Mouse (Mus musculus) cerebellum, adult 11 months (tissue): ENCODE measurements around the gene Evi2b.

ENCODE experiments used
- DNase-seq: peaks from one replicate; pipeline ENCODE4 v3.0.0; 2022

Evi2b gene

DNA sequence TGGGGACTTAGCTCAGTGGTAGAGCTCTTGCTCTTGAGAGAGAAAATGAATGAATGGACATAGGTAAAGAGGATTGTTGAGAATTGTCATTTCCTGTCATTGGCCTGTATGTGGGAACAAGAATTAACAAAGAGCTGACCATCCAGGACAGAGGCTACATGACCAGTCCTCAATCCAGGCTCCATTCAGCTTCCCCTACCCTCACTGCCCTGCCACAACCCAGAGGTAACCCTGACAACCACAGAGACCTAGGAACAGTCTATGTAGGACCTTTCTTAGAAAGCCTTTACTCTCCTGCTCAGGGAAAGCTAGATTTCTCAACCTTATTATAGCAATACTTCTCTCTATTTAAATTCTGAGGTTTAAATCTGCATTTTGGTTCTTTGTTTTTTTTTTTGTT, 2.8 kb downstream of the Evi2b start:
- DNase-seq, result no peak

DNA sequence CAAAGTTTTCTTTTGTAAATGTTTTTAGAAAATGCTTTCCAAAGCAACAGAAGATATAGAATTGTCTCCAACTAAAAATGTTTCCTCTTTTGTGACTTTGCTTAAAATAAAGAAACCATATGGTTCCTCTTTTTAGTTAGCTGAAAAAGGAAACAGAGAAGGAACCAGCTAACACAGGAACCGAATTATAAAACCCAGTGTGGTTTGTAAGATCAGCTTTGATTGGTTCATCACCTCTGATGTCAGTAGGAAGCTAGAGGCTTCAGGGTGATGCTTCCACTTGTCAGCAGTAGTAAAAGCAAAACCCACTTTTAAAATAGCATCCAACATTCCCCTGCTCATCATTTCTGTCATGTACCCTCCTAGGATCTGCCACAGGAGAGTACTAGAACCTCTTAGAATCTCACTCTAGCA, 3.7 kb downstream of the Evi2b start:
- DNase-seq, result no peak

DNA sequence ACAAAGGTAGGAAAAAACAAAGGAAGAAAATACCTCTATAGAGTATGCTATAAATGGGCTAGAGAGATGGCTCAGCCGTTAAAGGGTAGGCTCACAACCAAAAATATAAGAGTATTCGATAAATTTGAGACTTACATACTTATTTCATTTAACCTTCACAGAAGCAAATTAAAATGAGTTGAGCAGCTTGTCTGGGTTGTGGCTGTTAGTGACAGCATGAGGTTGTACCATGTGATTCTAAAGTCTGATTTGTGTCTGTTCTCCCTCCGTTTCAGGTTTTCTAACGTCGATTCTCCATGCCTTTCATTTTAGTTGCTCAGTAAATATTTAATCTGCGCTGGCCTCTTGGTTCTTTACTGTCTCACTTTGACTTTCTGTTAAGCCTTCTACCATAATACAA, 4.3 kb downstream of the Evi2b start:
- no peak for DNase-seq

DNA sequence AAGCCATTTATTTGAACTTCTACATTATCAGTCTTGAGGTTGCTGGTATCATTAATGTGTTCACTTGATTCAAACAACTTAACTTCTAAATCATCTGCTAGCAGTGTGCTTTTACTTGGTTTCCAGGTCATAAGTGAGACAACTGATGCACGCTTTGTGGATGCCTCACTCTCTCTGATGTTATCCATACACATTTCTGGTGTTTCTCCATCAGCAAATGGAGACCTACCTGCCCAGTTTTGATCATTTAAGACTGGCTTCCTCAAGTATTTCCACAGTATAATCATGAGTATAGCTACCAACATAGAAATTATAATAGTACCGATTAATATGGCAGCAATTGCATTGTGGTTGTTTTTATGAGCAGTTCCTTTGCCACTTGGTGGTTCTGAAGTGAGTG, 7.8 kb downstream of the Evi2b start:
- no peak for DNase-seq

DNA sequence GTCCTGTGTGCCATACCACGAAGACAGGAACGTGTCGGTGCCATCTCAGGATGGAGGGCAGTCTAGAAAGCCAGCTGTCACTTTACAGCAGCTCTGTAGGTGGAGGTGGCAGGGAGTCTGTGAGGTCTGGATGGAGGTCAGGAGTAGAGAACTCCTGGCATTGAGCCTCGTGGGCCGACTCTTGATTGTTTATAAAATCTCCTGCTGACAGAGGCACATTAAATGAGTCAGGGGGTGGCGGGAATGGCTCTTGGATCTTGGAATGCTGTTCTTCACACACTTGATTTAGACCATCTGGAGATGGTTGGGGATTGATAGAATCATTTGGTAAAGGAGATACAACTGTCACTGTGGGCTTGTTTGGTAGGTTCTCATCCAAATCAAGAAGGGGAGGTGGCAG, 8.2 kb downstream of the Evi2b start:
- DNase-seq, result no peak

DNA sequence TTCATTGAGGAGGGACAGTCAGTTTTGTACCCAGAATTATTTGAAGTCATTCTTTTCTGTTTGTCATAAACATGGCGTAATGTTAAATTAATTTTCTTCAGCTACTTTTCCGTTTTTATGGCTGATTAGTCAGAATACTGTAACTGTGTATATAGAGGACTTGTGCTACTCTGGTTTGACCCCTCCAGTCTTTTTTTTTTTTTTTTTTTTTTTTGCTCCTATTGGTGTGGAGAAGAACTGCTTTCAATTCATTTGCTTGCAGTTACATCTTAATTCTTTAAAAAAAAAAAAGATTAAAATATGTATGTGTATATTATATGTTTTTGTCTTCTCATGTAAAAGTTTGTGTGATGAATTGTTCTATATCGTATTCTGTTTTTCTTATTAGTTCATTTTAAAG, 11.6 kb downstream of the Evi2b start:
- DNase-seq, result no peak

DNA sequence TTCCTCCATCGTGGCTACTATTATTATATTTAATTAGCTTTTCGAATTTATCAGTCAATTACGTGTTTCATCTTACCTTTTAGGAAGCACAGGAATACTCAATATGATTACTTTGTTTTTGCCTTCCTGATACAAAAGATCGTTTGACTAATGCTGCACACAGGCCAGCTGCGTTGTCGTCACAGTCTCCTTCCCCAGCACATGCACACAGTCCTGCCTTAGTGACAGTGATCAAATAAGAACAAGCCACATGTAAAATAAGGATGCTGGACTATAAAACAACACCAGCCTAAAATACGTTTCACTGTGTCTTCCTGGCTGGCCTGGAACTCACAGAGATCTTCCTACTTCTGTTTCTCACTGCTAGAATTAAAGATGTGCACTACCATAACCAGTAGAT, 19.1 kb downstream of the Evi2b start:
- no peak for DNase-seq

DNA sequence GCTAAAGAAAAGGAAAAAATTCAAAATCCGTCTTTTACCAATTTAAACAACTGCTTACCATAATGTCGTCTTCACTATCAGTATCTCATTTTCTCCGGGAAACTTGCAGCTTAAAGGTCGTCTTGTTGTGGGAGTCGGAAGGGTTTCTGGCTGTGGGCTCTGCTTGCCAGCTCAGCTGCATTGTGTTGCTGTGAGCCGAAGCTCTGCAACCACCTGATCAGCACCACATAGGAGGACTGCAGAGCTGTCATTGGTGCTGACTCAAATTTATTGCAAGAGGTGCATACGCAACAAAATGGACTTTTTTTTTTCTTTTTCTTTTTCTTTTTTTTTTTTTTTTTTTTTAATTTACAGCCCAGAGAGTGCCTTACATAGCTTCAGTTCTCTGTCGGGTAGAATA, 19.7 kb downstream of the Evi2b start, which contains the start of gene Omg:
TSS of gene Omg (minus strand) at position 240 of the 400 bp plus-strand sequence.
- DNase-seq, result no peak

DNA sequence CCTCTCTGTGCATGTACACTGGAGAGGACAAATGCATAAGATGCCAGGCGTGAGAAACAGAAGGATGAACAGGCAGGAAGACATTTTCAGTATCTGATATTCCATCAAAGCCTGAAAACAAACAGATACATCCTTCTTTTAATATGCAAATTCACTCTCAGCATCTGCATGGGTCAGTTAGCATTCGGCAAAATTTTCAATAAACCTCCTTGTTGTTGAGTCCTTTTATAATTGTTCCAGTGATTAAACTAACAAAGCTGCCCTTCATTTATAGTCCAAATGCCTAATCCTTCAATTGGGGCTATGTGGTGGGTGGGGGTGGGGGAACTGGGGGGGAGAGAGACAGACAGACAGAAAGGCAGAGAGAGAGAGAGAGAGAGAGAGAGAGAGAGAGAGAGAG, 20.6 kb downstream of the Evi2b start:
- DNase-seq, result no peak

DNA sequence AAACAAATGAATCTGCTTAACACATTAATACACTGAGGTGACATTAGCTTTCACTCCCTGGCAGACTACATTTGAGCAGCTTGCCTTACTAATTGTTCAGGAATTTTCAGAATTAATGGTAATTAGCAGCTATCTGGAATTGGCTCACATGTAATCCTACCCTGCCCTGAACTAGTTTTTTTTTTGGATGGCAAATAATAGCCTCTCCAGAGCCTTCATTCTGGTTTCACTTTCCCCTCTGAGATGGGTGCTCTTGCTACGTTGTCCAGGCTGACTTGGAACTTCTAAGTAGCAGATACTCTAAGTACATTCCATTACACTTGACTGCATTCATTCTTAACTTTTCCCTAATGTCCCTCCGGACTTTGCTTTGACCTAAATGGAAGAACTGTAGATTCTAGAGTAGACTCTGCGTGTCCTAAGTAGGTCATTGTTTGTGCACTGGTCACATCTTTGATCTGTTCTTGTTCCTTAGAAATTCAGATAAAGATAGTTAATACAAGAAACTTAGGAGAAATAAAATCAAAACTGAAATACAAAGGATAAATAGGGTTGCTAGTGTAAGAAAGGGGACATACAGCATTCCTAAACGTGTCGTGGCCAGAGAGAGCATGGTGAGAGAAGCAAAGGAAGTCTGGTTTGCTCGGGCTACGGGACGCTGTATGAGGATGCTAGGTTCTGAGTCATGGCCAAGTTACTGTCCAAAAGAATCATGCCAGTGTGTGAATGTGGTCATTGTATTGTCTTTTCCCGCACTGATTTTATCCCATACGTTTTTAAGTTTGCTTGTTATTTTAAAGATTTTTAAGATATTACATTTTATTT, 28.4 kb downstream of the Evi2b start:
- no peak for DNase-seq

DNA sequence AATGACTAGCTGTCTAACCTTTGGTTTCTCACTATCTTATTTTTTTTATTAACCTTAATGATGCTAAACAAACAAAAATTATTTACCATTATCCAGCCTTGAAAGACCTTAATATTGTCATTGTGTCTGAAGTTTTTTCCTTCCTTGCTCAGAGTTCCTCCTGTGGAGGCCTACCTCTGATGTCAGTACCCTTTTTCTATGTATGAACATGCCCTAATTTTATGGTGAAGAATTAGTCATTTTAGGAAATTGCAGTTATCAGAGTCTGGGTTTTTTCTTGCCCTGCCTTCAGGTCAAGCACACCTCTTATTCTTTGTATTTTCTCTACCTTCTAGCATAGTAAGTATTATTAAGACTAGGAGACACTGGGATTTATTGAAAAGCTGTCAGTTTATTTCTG, 38.8 kb downstream of the Evi2b start:
- no peak for DNase-seq

DNA sequence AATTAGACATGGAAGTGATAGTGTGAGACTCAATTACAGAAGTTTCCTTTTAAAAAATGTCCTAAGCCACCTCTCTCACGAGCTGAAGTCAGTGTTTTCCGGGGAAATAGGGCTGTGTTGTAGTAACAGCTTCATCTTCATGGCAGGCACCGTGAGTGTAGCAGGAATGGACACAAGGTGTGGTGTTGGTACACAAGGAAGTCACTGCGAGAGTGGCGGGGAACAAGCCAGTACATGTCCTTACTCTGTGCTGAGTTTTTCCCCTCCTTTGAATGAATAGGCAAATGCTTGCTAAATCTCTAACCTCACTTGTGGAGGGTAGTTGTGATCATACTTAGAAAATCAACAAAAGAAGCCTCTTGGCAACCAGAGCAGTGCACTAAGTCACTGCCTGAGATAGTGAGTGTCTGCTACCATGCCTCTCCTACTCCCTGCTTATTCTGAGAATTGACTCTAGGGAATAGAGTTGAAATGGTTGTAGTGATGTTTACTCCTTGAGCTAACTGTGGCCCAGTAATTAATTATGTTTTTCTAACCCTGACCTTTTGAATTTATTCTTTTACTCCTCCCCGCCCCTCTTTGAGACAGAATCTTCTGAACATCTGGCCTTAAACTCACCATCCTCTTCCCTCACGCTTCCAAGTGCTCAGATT, 39.6 kb downstream of the Evi2b start:
- no peak for DNase-seq

DNA sequence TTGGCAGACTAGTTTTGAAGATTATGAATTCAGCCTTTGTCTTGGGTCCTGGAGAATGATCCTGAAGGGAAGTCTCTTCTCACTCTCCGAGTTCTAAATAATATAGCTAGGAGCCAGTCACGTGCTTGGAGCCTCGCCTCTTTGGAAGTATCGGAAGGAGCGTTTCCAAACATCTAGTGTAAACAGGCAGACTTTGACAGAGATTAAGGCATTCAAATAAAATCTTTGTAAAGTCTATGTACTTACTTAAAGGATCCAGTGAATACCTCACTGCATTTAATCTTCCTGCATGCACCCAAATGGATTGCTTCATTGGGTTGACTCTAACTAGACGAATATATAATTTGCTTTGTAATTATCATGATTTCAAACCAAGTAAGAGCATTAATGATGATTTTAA, 40.2 kb downstream of the Evi2b start:
- no peak for DNase-seq

DNA sequence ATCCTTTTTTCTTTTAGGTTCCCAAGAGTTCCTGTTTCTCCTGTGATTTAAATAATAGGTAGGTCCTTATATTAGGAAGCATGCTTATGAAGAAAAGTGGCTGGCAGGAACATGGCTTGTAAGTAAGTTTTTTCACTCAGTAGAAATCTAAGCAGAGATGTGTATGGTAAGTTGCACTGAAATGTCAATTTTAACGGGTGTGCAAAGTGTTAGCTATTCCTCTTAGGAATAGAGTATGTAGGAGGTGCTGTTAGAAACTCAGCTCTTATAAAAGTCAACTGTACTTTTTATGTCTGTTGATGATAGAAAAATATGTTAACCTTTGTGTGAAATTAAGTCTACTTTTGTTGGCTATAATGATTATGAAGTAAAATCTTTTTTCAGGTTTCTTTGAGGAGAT, 55.5 kb downstream of the Evi2b start:
- no peak for DNase-seq
